Mouse (Mus musculus) olfactory bulb, adult 2 months (tissue): ENCODE results near the gene 3110009E18Rik. TPM values are rescaled to one million over a fixed set of nuclear protein-coding genes. Genes with fewer than 3 reads are reported as not detected.

Source experiments
- H3K27ac ChIP-seq: fragments of 200-500 bp; 2 replicates; pipeline ENCODE4 v1.5.1; 2012; ENCODE audit warnings: low read depth, low read length; ENCODE audit not compliant: insufficient read depth
- H3K4me1 ChIP-seq: fragments of 200-500 bp; 2 replicates; pipeline ENCODE4 v1.6.1; 2012; ENCODE audit warnings: low read length; ENCODE audit not compliant: control insufficient read depth, insufficient read depth
- H3K4me3 ChIP-seq: fragments of 200-500 bp; 2 replicates; pipeline ENCODE4 v1.5.1; 2012; ENCODE audit warnings: mild to moderate bottlenecking, low read depth, low read length, moderate library complexity; ENCODE audit not compliant: insufficient read depth
- CTCF ChIP-seq: fragments of 200-500 bp; IDR thresholded peaks from 2 replicates; pipeline ENCODE4 v1.5.1; 2012; ENCODE audit warnings: low read depth, mild to moderate bottlenecking, low read length, moderate library complexity; ENCODE audit not compliant: insufficient read depth
- POLR2A ChIP-seq: fragments of 200-500 bp; IDR thresholded peaks from 2 replicates; pipeline ENCODE4 v1.6.1; 2012; ENCODE audit warnings: mild to moderate bottlenecking, low read depth, low read length, moderate library complexity; ENCODE audit not compliant: insufficient read depth
- WGBS: fragments of 180-500 bp; shearing (Covaris S2); methylation state at CpG from one replicate; pipeline ENCODE4 v1.1.7; 2018; 5-methylcytosine and 5-hydroxymethylcytosine counted together
- polyA plus RNA-seq: library from polyadenylated mRNA; stranded (reverse); fragments of >200 nt; gene quantifications from 2 replicates; pipeline ENCODE4 v1.2.4, GENCODE M21; 2012; ENCODE audit warnings: low replicate concordance; ENCODE audit not compliant: missing spikeins, insufficient read depth, insufficient read length

3110009E18Rik gene
- polyA plus RNA-seq, 1 experiment, result not detected

- no peak for TF ChIP-seq CTCF
- no peak for TF ChIP-seq POLR2A
- WGBS, result 42% methylated on average over 6 of the region's 6 CpGs
Measured at GRCm38 (mm10) chr1:120125471-120125870, 4.5 kb downstream of the 3110009E18Rik start.

GRCm38 (mm10) chr1:120126318-120126717 lies 5.3 kb downstream of the 3110009E18Rik start:
- TF ChIP-seq CTCF (no peak), POLR2A (no peak)
- 86% methylated on average over 9 of the region's 9 CpGs for WGBS
- Histone ChIP-seq H3K4me3 (no peak overlapping the region), H3K27ac (no peak overlapping the region), H3K4me1 (peaks cover 4% of the 10 kb centered on the region)

More at GRCm38 (mm10) chr1:120125471-120125870, 4.5 kb downstream of the 3110009E18Rik start:
- Histone ChIP-seq H3K27ac (no peak overlapping the region), H3K4me1 (peaks cover 4% of the 10 kb centered on the region), H3K4me3 (no peak overlapping the region)

- H3K27ac ChIP-seq, result no peak overlapping the region
- peaks cover 4% of the 10 kb centered on the region for H3K4me1 ChIP-seq
- H3K4me3 ChIP-seq, result no peak overlapping the region
- 97% methylated on average over 1 of the region's 1 CpGs for WGBS
- TF ChIP-seq POLR2A, result no peak
- no peak for TF ChIP-seq CTCF
Measured at GRCm38 (mm10) chr1:120132376-120132775, 11.4 kb downstream of the 3110009E18Rik start.

GRCm38 (mm10) chr1:120135934-120136786 lies 15.2 kb downstream of the 3110009E18Rik start:
- H3K4me1 ChIP-seq, result peaks cover 4% of the 10 kb centered on the region
- TF ChIP-seq CTCF (no peak), POLR2A (no peak)
- H3K4me3 ChIP-seq, result no peak overlapping the region
- WGBS, result 68% methylated on average over 7 of the region's 7 CpGs
- H3K27ac ChIP-seq, result peak overlapping the region; percentile 75

GRCm38 (mm10) chr1:120138923-120139540 lies 18.0 kb downstream of the 3110009E18Rik start:
- Histone ChIP-seq H3K4me3 (no peak overlapping the region), H3K4me1 (peaks cover 7% of the 10 kb centered on the region), H3K27ac (no peak overlapping the region)
- no peak for TF ChIP-seq POLR2A
- no peak for TF ChIP-seq CTCF
- WGBS, result 42% methylated on average over 7 of the region's 7 CpGs

GRCm38 (mm10) chr1:120140144-120140693 lies 19.2 kb downstream of the 3110009E18Rik start:
- TF ChIP-seq POLR2A (no peak), CTCF (no peak)
- Histone ChIP-seq H3K4me1 (peaks cover 7% of the 10 kb centered on the region), H3K4me3 (no peak overlapping the region), H3K27ac (no peak overlapping the region)
- 98% methylated on average over 9 of the region's 9 CpGs for WGBS

- Histone ChIP-seq H3K4me1 (peaks cover 3% of the 10 kb centered on the region; the same call in 1 of the 2 replicates), H3K4me3 (no peak overlapping the region), H3K27ac (no peak overlapping the region)
- TF ChIP-seq CTCF (no peak), POLR2A (no peak)
- WGBS, result 61% methylated on average over 5 of the region's 5 CpGs
Measured at GRCm38 (mm10) chr1:120142551-120142950, 21.6 kb downstream of the 3110009E18Rik start.

- Histone ChIP-seq H3K27ac (no peak overlapping the region), H3K4me3 (no peak overlapping the region), H3K4me1 (peaks cover 3% of the 10 kb centered on the region; the same call in 1 of the 2 replicates)
- 89% methylated on average over 8 of the region's 8 CpGs for WGBS
- no peak for TF ChIP-seq POLR2A
- TF ChIP-seq CTCF, result no peak
Measured at GRCm38 (mm10) chr1:120145527-120146216, 24.7 kb downstream of the 3110009E18Rik start.
